Mouse (Mus musculus) heart, adult 18-20 months (tissue): ENCODE data around the gene Dytn. TPM values are rescaled to one million over a fixed set of nuclear protein-coding genes. Genes with fewer than 3 reads are reported as not detected.
"Not testable (repeated sequence)": the region's sequence is repeated elsewhere in the genome, so short reads cannot be mapped to it uniquely, and the experiment has no call there.

Experiments used
- DNase-seq, 2 experiments: peaks; one replicate each; pipeline ENCODE4 v3.0.0; 2021 to 2022; ENCODE audit warnings: mixed read lengths in 1 of 2
- long read RNA-seq, 2 experiments: library from polyadenylated mRNA; stranded (forward); transcript quantifications; one replicate each; pipeline ENCODE4 v2.0.0; 2021
- total RNA-seq, 2 experiments: library from RNA; stranded (reverse); gene quantifications; 2 replicates each; pipeline ENCODE4 v1.2.3; 2021

Gene Dytn
- total RNA-seq = not detected
- long read RNA-seq, experiment 1 = 0 reads
- long read RNA-seq, experiment 2 = 0 reads

- DNase-seq = no peak
Measured at GRCm38 (mm10) chr1:63686827-63687226, at the start of gene Dytn. TSS of gene Dytn (minus strand) at chr1:63686927.

- DNase-seq = peak; percentile 93 to 96
Measured at GRCm38 (mm10) chr1:63730240-63730771, 43.6 kb upstream of the Dytn start, which contains the start of the genes Mdh1b and Fastkd2. TSS of gene Mdh1b (minus strand) at chr1:63730318. TSS of gene Fastkd2 (plus strand) at chr1:63730614.

DNA sequence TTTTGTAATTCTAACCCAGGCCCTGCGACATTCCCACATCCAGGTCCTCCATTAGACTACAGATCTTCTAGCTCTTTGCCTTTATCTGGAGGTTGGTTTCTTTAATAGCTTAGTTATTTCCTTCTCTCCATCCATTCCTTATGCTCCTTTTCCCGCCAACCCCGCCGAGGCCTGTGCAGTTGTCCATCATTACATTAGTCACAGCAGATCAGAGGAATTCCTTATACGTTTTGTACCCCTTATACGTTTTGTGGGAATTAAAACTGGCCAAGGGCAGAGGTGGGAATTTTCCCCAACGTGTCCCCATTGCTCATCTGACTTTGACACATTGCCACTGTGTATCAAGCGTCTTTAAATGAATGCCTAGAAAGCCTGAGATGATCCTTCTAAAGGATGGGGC is 43.1 kb upstream of the Dytn start:
- DNase-seq = no peak

- DNase-seq = no peak
Measured at GRCm38 (mm10) chr1:63720161-63720560, 33.4 kb upstream of the Dytn start.

DNA sequence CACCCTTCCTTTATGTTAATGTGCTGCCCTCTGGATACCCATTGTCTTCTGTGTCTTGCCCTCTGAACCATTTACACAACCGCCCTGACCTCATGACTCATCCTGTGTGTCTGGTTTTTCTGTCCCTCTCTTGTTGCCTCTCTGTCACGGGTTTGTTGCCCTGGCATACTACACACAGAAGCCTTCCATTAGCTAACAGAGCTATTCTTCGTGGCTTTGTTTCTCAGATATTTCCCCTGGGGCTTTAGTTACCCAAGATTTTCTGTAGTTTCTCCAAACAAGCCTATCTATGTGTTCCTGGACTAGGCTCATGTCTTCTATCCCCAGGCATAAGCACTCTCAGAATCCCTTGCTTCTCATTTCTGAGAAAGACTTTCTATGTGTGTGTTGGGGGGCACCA is 22.1 kb upstream of the Dytn start:
- DNase-seq = no peak

DNA sequence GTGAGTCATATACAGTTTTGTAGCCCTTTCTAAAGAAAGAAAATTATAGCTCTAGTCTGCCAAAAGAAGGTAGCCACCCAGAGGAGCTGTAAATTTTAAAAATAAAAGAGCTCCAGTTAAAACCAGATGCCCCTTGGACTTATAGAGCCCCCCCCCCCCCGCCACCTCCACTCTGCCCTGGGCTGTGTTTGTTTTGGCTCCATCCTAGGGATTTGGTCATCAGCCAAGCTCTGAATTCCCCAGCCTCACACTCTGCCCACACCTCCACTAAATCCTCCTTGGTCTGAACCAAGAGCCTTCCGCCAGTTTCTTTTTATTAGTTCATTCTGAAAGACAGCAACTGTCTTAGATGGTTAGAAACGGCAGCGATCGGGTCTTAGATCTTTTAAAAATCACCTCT is 19.0 kb upstream of the Dytn start:
- no peak for DNase-seq

DNA sequence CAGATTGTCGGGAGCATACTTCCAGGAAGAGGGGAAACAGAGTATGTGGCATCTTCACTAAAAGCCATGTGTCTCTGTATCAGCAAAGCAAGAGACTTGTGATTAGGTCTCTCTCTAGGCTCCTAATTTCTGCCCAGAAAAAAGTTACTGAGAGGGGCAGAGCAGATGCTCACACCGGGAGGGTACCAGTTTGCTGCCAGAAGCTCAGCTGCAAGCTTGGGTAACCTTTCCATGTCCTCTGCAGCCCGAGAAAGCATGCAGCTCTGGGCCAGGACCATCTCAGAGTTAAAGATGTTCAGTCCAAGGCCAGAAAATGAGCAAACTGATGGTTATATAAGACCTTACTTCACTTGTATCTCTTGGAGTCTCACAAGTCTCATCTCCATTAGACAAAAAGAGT is 10.1 kb upstream of the Dytn start:
- DNase-seq = no peak

- DNase-seq = no peak
Measured at GRCm38 (mm10) chr1:63675975-63676374, 10.8 kb downstream of the Dytn start.

DNA sequence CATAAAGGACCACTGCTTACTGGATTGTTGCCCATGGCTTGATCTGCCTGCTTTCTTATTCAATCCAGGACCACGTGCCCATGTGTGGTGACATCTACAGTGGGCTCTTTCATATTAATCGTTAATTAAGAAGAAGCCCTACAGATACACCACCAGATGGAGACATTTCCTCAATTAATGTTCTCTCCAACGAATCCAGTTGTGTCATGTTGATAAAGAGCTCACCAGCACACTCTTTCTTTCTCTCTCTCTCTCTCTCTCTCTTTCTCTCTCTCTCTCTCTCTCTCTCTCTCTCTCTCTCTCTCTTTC is 17.9 kb downstream of the Dytn start:
- DNase-seq = peak; percentile 12 to 40

DNA sequence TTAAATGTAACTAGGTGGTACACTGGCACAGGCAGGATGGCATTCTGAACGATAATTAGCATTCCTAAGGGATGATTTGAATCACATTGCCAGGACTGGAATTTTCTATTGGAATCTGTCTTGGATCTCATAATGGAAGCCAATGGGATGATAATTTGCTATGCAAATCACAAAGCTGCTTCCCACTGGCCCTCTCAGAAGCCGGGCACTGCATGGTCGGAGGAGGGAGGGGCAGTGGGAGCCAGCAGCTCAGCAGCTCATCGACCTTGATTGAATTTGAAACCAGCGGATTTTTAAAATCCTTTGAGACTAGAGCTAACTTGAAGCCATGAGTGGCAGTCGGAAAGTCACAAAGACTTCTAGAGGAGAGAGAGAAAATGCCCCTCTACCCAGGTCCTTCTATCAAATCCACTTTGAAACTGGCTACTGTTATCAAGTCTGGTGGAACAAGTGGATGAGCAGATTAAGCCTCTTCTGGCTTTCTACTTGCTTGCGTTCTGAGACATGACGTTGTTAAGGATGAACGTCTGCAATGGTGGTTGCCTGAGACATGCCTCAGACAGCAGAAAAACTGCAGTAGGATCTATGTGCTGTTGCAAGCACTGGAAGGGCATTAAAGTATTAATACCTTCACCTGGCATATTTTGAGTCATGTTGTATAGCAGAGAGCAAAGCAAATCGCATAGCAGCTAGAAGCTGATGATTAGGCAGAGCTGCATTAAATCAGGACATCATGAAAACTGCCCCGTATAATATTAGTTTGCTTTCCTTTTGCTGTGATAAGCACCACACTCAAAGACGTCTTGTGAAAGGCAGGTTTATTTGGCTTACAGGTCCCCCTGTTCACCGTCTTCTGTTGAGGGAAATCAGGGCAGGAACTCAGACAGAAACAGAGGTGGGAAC is 18.5 kb downstream of the Dytn start:
- no peak for DNase-seq

- no peak for DNase-seq
Measured at GRCm38 (mm10) chr1:63667201-63667948, 19.4 kb downstream of the Dytn start.

- no peak for DNase-seq
Measured at GRCm38 (mm10) chr1:63666089-63666488, 20.6 kb downstream of the Dytn start.

GRCm38 (mm10) chr1:63659591-63659990 is 27.1 kb downstream of the Dytn start:
- peak; percentile 19 to 71 for DNase-seq

DNA sequence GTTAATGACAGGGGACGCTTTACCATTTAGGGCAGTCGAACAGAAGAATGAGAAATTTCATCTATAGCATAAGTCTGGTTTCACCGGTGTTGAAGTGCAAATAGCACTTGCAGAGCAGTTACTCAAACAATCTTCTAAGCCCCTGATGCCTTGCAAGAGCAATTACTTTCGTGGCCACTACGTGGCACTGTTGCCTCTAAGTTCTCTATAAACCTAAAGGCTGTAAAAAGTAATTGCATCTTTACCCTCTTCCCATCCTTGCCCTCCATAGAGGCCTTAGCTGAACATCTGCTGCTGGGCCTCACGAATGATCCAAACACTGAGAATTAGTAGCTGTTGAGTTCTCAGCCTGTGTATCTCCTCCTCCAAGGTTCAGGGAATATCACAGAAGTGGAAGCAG is 28.7 kb downstream of the Dytn start:
- DNase-seq = peak; percentile 18 to 72

- DNase-seq = no peak
Measured at GRCm38 (mm10) chr1:63639921-63640320, 46.8 kb downstream of the Dytn start.

- not testable (repeated sequence) for DNase-seq
Measured at GRCm38 (mm10) chr1:63630390-63630789, 56.3 kb downstream of the Dytn start.

DNA sequence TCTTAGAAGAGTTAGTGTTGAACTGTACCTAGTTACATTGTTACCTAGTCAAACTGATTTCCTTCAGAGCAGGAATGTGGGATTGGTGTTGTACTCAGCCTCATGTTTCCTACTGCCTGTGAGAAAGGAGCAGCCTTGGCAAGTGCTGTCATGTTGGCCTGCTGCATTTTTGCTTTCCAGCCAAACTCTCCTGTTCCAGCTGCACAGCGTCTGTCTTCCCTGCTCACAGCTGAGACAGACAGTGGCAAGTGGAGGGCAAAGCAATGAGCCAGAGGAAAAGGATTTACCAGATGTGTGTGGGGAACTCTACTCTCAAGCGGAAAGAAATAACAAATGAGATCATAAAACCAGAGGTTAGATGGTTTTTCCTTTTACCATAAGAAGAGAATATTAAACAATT is 58.5 kb downstream of the Dytn start:
- peak; percentile 21 to 25 for DNase-seq

GRCm38 (mm10) chr1:63615668-63616067 is 71.1 kb downstream of the Dytn start, which contains the start of gene Gm39653:
TSS of gene Gm39653 (plus strand) at chr1:63615968.
- no peak for DNase-seq

- DNase-seq = peak; percentile 2 to 49
Measured at GRCm38 (mm10) chr1:63614594-63614993, 72.1 kb downstream of the Dytn start.

DNA sequence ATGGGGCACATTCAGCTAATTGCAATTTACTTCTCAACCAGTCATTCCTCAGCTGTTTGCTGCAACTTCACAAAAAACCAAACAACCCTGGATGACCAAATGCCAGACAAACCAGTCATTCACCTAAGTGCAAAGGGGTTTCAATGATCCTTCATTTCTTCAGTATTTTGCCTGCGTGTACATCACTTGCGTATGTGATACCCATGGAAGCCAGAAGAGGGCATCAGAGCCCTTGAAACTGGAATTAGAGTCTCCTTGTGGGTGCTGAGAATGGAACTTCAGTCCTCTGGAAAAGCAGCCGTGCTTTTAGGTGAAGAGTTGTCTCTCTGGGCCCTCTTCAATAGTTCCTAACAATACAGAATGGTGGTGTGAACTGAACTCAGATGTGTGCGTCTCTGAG is 77.1 kb downstream of the Dytn start:
- DNase-seq = no peak

- no peak for DNase-seq
Measured at GRCm38 (mm10) chr1:63603870-63604500, 82.7 kb downstream of the Dytn start.

DNA sequence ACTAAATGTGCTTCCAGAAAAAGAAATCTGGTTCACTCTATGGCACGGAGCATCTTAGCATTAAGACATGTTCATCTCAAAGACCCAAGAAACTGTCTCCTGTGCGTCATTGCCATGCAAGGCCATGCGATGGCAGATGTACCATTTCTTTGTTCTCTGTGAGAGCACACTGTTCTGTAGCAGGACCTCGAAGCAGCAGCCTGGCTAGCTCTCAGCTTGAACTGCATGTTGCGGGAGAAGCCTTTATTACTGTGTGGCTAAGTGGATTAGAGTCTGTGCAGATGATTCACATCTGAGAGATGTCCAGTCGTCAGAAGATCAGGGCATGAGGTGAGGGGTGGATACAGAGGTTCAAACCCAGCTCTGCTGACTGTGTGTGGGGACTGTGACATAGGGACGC is 99.9 kb downstream of the Dytn start:
- no peak for DNase-seq

GRCm38 (mm10) chr1:63579153-63579552 is 107.6 kb downstream of the Dytn start:
- no peak for DNase-seq
